Mouse (Mus musculus): ENCODE data around the gene Pde4c. TPM values are rescaled to one million over a fixed set of nuclear protein-coding genes. Genes with fewer than 3 reads are reported as not detected.

Pde4c gene
- total and polyA plus RNA-seq, 2 experiments from 2014 or later = 0.23 to 0.48 TPM

DNA sequence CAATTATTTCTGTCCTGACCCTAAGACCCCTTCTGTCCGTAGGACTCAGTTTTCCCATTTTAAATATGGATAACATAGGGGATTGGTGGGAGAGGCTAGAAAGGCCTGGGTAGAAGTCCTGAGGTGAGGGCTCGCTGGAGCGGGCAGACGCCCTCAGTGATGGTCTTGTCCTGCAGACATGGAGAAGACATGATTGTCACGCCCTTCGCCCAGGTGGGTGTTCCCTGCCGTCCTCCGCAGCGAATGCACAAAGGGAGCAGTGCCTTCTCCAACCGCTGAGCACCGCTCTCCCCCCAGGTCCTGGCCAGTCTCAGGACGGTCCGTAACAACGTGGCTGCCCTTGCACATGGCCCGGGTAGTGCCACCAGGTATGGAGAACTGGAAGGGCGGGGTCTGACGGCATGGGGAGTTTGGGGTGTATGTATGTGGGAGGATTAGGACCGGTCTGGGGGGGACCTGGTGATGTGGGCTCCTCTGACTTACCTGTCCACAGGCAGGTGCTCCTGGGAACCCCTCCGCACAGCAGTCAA lies 22.2 kb downstream of the Pde4c start:
- Histone ChIP-seq H3K4me1 (ENCODE audit: insufficient read depth) (no peaks in the 10 kb centered on the region; the same call in 1 of the 2 replicates), H3K9me3 (ENCODE audit: low read length) (no peaks in the 10 kb centered on the region), H3K4me2 (ENCODE audit: low read depth) (no peak overlapping the region), H3K4me3 (ENCODE audit: low read depth, low read length) (no peak overlapping the region), H3K27ac (ENCODE audit: low read depth, low read length) (no peak overlapping the region), H3K27me3 (ENCODE audit: insufficient read depth, low read length) (peaks cover 31% of the 10 kb centered on the region), H3K9ac (no peak overlapping the region), H3K36me3 (ENCODE audit: insufficient read depth) (no peaks in the 10 kb centered on the region)
- DNase-seq (no peak), ATAC-seq (no peak)
- WGBS = 68% methylated on average over 19 of the region's 19 CpGs
- no peak for TF ChIP-seq CTCF (IDR thresholded peaks at IDR 0.05; ENCODE audit: low read depth)

GRCm38 (mm10) chr8:70746676-70747075 lies 23.2 kb downstream of the Pde4c start:
- Histone ChIP-seq H3K27me3 (ENCODE audit: insufficient read depth, low read length) (peaks cover 25% of the 10 kb centered on the region), H3K4me1 (ENCODE audit: insufficient read depth) (no peaks in the 10 kb centered on the region; the same call in 1 of the 2 replicates), H3K9ac (no peak overlapping the region), H3K9me3 (ENCODE audit: low read length) (no peaks in the 10 kb centered on the region), H3K4me3 (ENCODE audit: low read depth, low read length) (no peak overlapping the region), H3K36me3 (ENCODE audit: insufficient read depth) (no peaks in the 10 kb centered on the region), H3K27ac (ENCODE audit: low read depth, low read length) (no peak overlapping the region), H3K4me2 (ENCODE audit: low read depth) (no peak overlapping the region)
- no peak for TF ChIP-seq CTCF (IDR thresholded peaks at IDR 0.05; ENCODE audit: low read depth)
- 75% methylated on average over 9 of the region's 9 CpGs for WGBS
- DNase-seq (no peak), ATAC-seq (no peak)

DNA sequence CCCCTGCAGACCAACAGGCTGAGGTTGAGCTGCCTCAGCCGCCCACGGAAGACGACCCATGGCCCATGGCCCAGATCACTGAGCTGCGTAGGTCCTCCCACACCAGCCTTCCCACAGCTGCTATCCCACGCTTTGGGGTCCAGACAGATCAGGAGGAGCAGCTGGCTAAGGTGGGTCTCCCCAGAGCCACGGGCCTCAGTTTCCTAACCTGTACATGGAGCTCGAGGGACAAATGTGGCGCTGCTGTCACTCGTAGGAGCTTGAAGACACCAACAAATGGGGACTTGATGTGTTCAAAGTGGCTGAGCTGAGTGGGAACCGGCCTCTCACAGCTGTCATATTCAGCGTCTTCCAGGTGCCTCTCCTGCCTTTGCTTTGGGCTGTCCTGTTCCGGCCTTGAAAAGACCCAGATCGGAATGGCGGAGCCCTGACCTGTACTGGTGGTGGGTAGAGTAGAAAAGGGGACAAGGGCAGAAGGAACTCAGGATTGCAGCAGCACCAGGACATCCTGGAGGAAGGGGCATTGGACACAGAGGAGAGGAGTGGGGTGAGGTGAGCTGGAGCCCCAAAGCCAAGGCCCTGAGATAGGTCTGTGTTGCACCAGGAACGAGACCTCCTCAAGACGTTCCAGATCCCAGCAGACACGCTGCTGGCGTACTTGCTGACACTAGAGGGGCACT lies 23.8 kb downstream of the Pde4c start:
- Histone ChIP-seq H3K27ac (ENCODE audit: low read depth, low read length) (no peak overlapping the region), H3K27me3 (ENCODE audit: insufficient read depth, low read length) (peaks cover 25% of the 10 kb centered on the region), H3K4me2 (ENCODE audit: low read depth) (no peak overlapping the region), H3K9ac (no peak overlapping the region), H3K36me3 (ENCODE audit: insufficient read depth) (no peaks in the 10 kb centered on the region), H3K4me3 (ENCODE audit: low read depth, low read length) (no peak overlapping the region), H3K4me1 (ENCODE audit: insufficient read depth) (no peaks in the 10 kb centered on the region; the same call in 1 of the 2 replicates), H3K9me3 (ENCODE audit: low read length) (no peaks in the 10 kb centered on the region)
- 87% methylated on average over 18 of the region's 18 CpGs for WGBS
- no peak for TF ChIP-seq CTCF (IDR thresholded peaks at IDR 0.05; ENCODE audit: low read depth)
- ATAC-seq (no peak), DNase-seq (no peak)

GRCm38 (mm10) chr8:70748246-70749096 lies 25.0 kb downstream of the Pde4c start:
- Histone ChIP-seq H3K27ac (ENCODE audit: low read depth, low read length) (no peak overlapping the region), H3K9me3 (ENCODE audit: low read length) (no peaks in the 10 kb centered on the region), H3K36me3 (ENCODE audit: insufficient read depth) (no peaks in the 10 kb centered on the region), H3K4me1 (ENCODE audit: insufficient read depth) (no peaks in the 10 kb centered on the region; the same call in 1 of the 2 replicates), H3K27me3 (ENCODE audit: insufficient read depth, low read length) (peaks cover 16% of the 10 kb centered on the region), H3K4me2 (ENCODE audit: low read depth) (no peak overlapping the region), H3K9ac (no peak overlapping the region), H3K4me3 (ENCODE audit: low read depth, low read length) (no peak overlapping the region)
- WGBS = 86% methylated on average over 23 of the region's 23 CpGs
- ATAC-seq (no peak), DNase-seq (no peak)
- no peak for TF ChIP-seq CTCF (IDR thresholded peaks at IDR 0.05; ENCODE audit: low read depth)

DNA sequence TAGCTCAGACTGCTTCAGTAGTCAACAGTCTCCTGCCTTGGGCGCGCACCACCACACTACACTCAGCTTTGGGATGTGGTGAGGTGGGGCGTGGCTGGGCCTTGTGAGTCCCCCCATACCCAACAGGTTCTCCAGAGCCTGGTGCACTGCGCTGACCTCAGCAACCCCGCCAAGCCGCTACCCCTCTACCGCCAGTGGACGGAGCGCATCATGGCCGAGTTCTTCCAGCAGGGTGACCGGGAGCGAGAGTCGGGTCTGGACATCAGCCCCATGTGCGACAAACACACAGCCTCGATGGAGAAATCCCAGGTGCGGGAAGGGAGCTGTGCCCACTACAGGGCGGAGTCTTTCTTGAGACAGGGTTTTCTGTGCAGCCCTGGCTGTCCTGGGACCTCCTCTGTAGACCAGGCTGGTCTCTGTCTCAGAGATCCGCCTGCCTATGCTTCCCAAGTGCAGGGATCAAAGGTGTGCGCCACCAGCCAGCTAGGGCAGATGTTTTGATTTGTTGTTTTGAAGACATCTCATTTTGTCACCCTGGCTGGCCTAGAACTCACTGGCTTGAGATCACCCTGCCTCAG lies 25.7 kb downstream of the Pde4c start:
- 82% methylated on average over 19 of the region's 19 CpGs for WGBS

GRCm38 (mm10) chr8:70750128-70750680 lies 26.7 kb downstream of the Pde4c start:
- 0 out of 2 replicates have a peak, but pooled peaks cover 1% of the 10 kb centered on the region for H3K4me1 ChIP-seq (ENCODE audit: insufficient read depth)
- ATAC-seq (no peak), DNase-seq (no peak)
- H3K27ac ChIP-seq (ENCODE audit: low read depth, low read length) = no peak overlapping the region
- H3K4me3 ChIP-seq (ENCODE audit: low read depth, low read length) = no peak overlapping the region
- no peak overlapping the region for H3K4me2 ChIP-seq (ENCODE audit: low read depth)
- peaks cover 6% of the 10 kb centered on the region for H3K27me3 ChIP-seq (ENCODE audit: insufficient read depth, low read length)
- H3K9ac ChIP-seq = no peak overlapping the region
- 90% methylated on average over 13 of the region's 13 CpGs for WGBS
- H3K36me3 ChIP-seq (ENCODE audit: insufficient read depth) = no peaks in the 10 kb centered on the region
- no peak for TF ChIP-seq CTCF (IDR thresholded peaks at IDR 0.05; ENCODE audit: low read depth)
- H3K9me3 ChIP-seq (ENCODE audit: low read length) = no peaks in the 10 kb centered on the region

More for the DNA sequence above, 25.7 kb downstream of the Pde4c start:
- H3K4me3 ChIP-seq (ENCODE audit: low read depth, low read length) = no peak overlapping the region
- ATAC-seq = no peak
- no peaks in the 10 kb centered on the region; the same call in 1 of the 2 replicates for H3K4me1 ChIP-seq (ENCODE audit: insufficient read depth)
- H3K27me3 ChIP-seq (ENCODE audit: insufficient read depth, low read length) = peaks cover 12% of the 10 kb centered on the region
- DNase-seq = no peak
- no peak for TF ChIP-seq CTCF (IDR thresholded peaks at IDR 0.05; ENCODE audit: low read depth)
- H3K9ac ChIP-seq = no peak overlapping the region
- no peaks in the 10 kb centered on the region for H3K9me3 ChIP-seq (ENCODE audit: low read length)
- no peak overlapping the region for H3K4me2 ChIP-seq (ENCODE audit: low read depth)
- no peaks in the 10 kb centered on the region for H3K36me3 ChIP-seq (ENCODE audit: insufficient read depth)
- H3K27ac ChIP-seq (ENCODE audit: low read depth, low read length) = no peak overlapping the region
